Mouse (Mus musculus): ENCODE data around the gene Tmem170b.

- no peak for TF ChIP-seq CTCF (IDR thresholded peaks at IDR 0.05; ENCODE audit: insufficient read depth, low read length)
- no peak for TF ChIP-seq POLR2A (IDR thresholded peaks at IDR 0.05; ENCODE audit: borderline replicate concordance, extremely low read depth, low read depth, low read length)
Measured at GRCm38 (mm10) chr13:41603921-41604466, 1.7 kb upstream of the Tmem170b start.

Measured in lung, adult 2 months (tissue).